Mouse (Mus musculus) embryonic facial prominence, embryonic 12.5 days (tissue): ENCODE measurements around the gene Ubr4. TPM values are rescaled to one million over a fixed set of nuclear protein-coding genes. Genes with fewer than 3 reads are reported as not detected.
"Not testable (repeated sequence)": the region's sequence is repeated elsewhere in the genome, so short reads cannot be mapped to it uniquely, and the experiment has no call there.

ENCODE experiments used
- ATAC-seq: fragments of 200-750 bp; cut with Nextera tagmentation; 2 replicates; pipeline ENCODE4 v1.8.0; 2017; ENCODE audit not compliant: insufficient number of reproducible peaks, insufficient read depth, low FRiP score, low TSS enrichment
- H3K27ac ChIP-seq: fragments of 300-500 bp; sonication (generic); 2 replicates; pipeline ENCODE4 v1.5.1; 2016; ENCODE audit warnings: mild to moderate bottlenecking
- H3K27me3 ChIP-seq: fragments of 300-500 bp; sonication (generic); 2 replicates; pipeline ENCODE4 v1.6.1; 2016; ENCODE audit warnings: mild to moderate bottlenecking, moderate library complexity
- H3K36me3 ChIP-seq: fragments of 300-500 bp; sonication (generic); 2 replicates; pipeline ENCODE4 v1.6.1; 2016; ENCODE audit warnings: mild to moderate bottlenecking
- H3K4me1 ChIP-seq: fragments of 300-500 bp; sonication (generic); 2 replicates; pipeline ENCODE4 v1.6.1; 2016
- H3K4me2 ChIP-seq: fragments of 300-500 bp; sonication (generic); replicated peaks from 2 replicates; pipeline ENCODE4 v1.6.1; 2016; ENCODE audit warnings: mild to moderate bottlenecking, moderate library complexity
- H3K4me3 ChIP-seq: fragments of 300-500 bp; sonication (generic); 2 replicates; pipeline ENCODE4 v1.5.1; 2016; ENCODE audit warnings: mild to moderate bottlenecking
- H3K9ac ChIP-seq: fragments of 300-500 bp; sonication (generic); 2 replicates; pipeline ENCODE4 v1.6.1; 2016; ENCODE audit warnings: mild to moderate bottlenecking, moderate library complexity
- H3K9me3 ChIP-seq: fragments of 300-500 bp; sonication (generic); 2 replicates; pipeline ENCODE4 v1.6.1; 2016; ENCODE audit warnings: mild to moderate bottlenecking, moderate library complexity
- WGBS: fragments of 180-500 bp; shearing (Covaris S2); methylation state at CpG from one replicate; pipeline ENCODE4 v1.1.7; 2016; 5-methylcytosine and 5-hydroxymethylcytosine counted together
- microRNA-seq: library from miRNA; unstranded; fragments of <30 nt; microRNA quantifications from one replicate; pipeline ENCODE4, GENCODE M21; 2017
- polyA plus RNA-seq: library from polyadenylated mRNA; unstranded; fragments of >200 nt; fragmentation: Nextera tagmentation; extraction: Ambion mirVana; gene quantifications from 2 replicates; pipeline ENCODE4 v1.2.1, GENCODE M21; 2016

Gene Ubr4
- polyA plus RNA-seq, 1 experiment from 2014 or later: 70.8 TPM

GRCm38 (mm10) chr4:139526475-139526874 lies 174.1 kb downstream of the Ubr4 start:
- Histone ChIP-seq H3K9ac (no peak overlapping the region), H3K27me3 (no peaks in the 10 kb centered on the region), H3K4me2 (no peak overlapping the region), H3K36me3 (no peaks in the 10 kb centered on the region), H3K27ac (no peak overlapping the region), H3K9me3 (no peaks in the 10 kb centered on the region), H3K4me1 (no peaks in the 10 kb centered on the region), H3K4me3 (no peak overlapping the region)
- no peak for ATAC-seq
- WGBS: 70% methylated on average over 12 of the region's 12 CpGs

GRCm38 (mm10) chr4:139530248-139530647 lies 177.8 kb downstream of the Ubr4 start, which contains the start of gene Iffo2:
Gene Iffo2 (plus strand): TSS chr4:139530548.
- not testable (repeated sequence) for H3K27ac ChIP-seq, H3K4me1 ChIP-seq, H3K4me2 ChIP-seq, H3K9ac ChIP-seq, H3K9me3 ChIP-seq, H3K27me3 ChIP-seq, H3K36me3 ChIP-seq, ATAC-seq, H3K4me3 ChIP-seq
- WGBS: 90% methylated on average over 5 of the region's 5 CpGs

GRCm38 (mm10) chr4:139532081-139532480 lies 179.7 kb downstream of the Ubr4 start:
- ATAC-seq: no peak
- Histone ChIP-seq H3K27ac (no peak overlapping the region), H3K4me3 (no peak overlapping the region), H3K4me1 (peaks cover 5% of the 10 kb centered on the region; the same call in 1 of the 2 replicates), H3K27me3 (no peaks in the 10 kb centered on the region), H3K9ac (no peak overlapping the region), H3K4me2 (no peak overlapping the region), H3K36me3 (no peaks in the 10 kb centered on the region), H3K9me3 (no peaks in the 10 kb centered on the region)
- WGBS: 87% methylated on average over 10 of the region's 10 CpGs

GRCm38 (mm10) chr4:139535127-139535695 lies 182.8 kb downstream of the Ubr4 start:
- Histone ChIP-seq H3K27me3 (no peaks in the 10 kb centered on the region), H3K4me1 (peaks cover 5% of the 10 kb centered on the region; the same call in 1 of the 2 replicates), H3K9me3 (no peaks in the 10 kb centered on the region), H3K27ac (0 out of 2 replicates have a peak overlapping the region, but pooled peaks have one; percentile 30), H3K4me2 (no peak overlapping the region), H3K36me3 (no peaks in the 10 kb centered on the region), H3K4me3 (no peak overlapping the region), H3K9ac (no peak overlapping the region; the same call in 1 of the 2 replicates)
- ATAC-seq: peak; percentile 52; the same call in 1 of the 2 replicates
- WGBS: 28% methylated on average over 12 of the region's 12 CpGs

GRCm38 (mm10) chr4:139535719-139536118 lies 183.3 kb downstream of the Ubr4 start:
- Histone ChIP-seq H3K9ac (no peak overlapping the region; the same call in 1 of the 2 replicates), H3K36me3 (no peaks in the 10 kb centered on the region), H3K4me1 (peaks cover 5% of the 10 kb centered on the region; the same call in 1 of the 2 replicates), H3K27me3 (no peaks in the 10 kb centered on the region), H3K4me3 (no peak overlapping the region), H3K4me2 (no peak overlapping the region), H3K9me3 (no peaks in the 10 kb centered on the region), H3K27ac (0 out of 2 replicates have a peak overlapping the region, but pooled peaks have one; percentile 30)
- 60% methylated on average over 7 of the region's 7 CpGs for WGBS
- no peak for ATAC-seq

GRCm38 (mm10) chr4:139536706-139537105 lies 184.3 kb downstream of the Ubr4 start:
- Histone ChIP-seq H3K27ac (no peak overlapping the region), H3K4me2 (no peak overlapping the region), H3K27me3 (no peaks in the 10 kb centered on the region), H3K9me3 (no peaks in the 10 kb centered on the region), H3K36me3 (no peaks in the 10 kb centered on the region), H3K9ac (no peak overlapping the region), H3K4me3 (no peak overlapping the region), H3K4me1 (peaks cover 5% of the 10 kb centered on the region; the same call in 1 of the 2 replicates)
- no peak for ATAC-seq
- WGBS: 90% methylated on average over 9 of the region's 9 CpGs

Small RNA genes lying within 50 kb of the gene (microRNA-seq; reads per million reads assigned to microRNA genes)
- 4.5 reads per million, percentile 19 among the genes with 10 or more reads in this experiment for gene Gm24245
- gene Gm25732: 1.5 reads per million

Other genes starting within 250 kb of the Ubr4 start
- 505 and 512 TPM in 2 replicates for gene Minos1, start 221.5 kb upstream of the Ubr4 start, polyA plus RNA-seq
- 415 TPM in 2 replicates for gene Capzb, start 159.7 kb upstream of the Ubr4 start, polyA plus RNA-seq
- 15.0 and 17.0 TPM in 2 replicates for gene Pqlc2, start 41.9 kb upstream of the Ubr4 start, polyA plus RNA-seq
- gene Akr7a5, start 41.9 kb upstream of the Ubr4 start, polyA plus RNA-seq: 134 TPM in 2 replicates
- 125 and 129 TPM in 2 replicates for gene Mrto4, start within 50 bp of the Ubr4 start, polyA plus RNA-seq
- 32.1 and 33.6 TPM in 2 replicates for gene Emc1, start within 50 bp of the Ubr4 start, polyA plus RNA-seq
- gene Iffo2, start 177.9 kb downstream of the Ubr4 start, polyA plus RNA-seq: 6.1 and 6.4 TPM in 2 replicates